Mouse (Mus musculus) right cerebral cortex, postnatal 14 days (tissue): Measurements from ENCODE around the gene Parva.

Experiments
- DNase-seq: peaks from one replicate; pipeline ENCODE4 v3.0.0; 2022

The Parva gene

DNA sequence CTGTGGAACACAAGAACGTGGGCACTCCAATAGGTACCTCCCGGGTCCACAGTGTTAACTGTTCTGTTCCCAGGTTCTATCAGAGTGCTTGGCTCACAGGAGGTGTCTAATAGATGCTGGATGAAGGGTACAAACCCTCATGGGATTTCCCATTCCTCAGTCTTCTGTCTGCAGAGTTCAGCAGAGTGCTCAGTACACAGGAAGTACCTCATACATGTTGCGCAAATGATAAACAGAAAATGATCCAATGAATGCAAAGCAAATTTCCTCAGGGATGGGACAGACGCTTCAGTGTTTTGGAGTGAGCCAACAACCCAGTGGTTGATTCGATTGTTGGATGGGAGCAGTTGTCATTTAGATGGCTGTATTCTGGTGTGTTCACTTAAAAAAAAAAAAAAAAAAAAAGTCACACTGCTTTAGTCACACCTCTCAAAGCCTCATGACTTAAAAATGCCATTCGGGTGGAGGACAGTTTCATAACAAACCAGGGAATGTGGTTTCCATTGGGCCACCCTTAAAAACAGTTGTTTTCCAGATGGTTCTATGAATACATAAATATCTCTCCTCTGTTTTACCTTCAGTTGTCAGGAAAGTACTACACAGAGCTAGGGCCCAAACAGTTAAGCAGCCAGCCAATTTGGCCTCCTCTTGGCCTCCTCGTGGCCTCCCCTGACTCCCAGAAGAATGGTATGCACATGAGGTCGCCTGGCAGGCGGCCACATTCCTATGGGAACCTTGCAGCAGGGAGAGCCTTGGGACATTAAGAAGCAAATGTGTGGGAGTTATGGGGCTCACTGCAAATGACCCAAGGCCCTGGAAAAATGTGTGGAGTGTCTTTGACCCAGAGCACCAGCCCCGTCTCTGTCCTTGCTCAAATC, 187.7 kb downstream of the Parva start:
- DNase-seq, result no peak

GRCm38 (mm10) chr7:112620322-112621179, 193.2 kb downstream of the Parva start:
- peak; percentile 20 for DNase-seq

DNA sequence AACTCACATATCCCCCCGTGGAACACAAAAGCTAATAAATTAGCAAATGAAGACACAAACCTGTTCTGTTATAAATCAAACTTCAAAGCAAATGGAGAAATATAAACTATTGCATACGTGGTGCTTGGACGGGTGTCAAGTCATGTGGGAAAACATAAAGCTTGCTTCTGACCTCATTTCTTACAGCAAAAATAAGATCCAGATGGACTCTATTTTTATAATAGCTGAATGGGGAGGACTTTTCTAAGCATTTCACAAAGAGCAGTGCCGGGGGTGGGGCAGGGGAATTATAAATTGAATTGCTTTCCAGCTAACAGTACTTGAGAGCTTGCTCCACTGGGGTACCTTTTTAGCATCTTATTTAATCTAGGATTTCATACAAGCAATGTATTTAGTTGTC, 200.2 kb downstream of the Parva start:
- DNase-seq, result peak; percentile 30

DNA sequence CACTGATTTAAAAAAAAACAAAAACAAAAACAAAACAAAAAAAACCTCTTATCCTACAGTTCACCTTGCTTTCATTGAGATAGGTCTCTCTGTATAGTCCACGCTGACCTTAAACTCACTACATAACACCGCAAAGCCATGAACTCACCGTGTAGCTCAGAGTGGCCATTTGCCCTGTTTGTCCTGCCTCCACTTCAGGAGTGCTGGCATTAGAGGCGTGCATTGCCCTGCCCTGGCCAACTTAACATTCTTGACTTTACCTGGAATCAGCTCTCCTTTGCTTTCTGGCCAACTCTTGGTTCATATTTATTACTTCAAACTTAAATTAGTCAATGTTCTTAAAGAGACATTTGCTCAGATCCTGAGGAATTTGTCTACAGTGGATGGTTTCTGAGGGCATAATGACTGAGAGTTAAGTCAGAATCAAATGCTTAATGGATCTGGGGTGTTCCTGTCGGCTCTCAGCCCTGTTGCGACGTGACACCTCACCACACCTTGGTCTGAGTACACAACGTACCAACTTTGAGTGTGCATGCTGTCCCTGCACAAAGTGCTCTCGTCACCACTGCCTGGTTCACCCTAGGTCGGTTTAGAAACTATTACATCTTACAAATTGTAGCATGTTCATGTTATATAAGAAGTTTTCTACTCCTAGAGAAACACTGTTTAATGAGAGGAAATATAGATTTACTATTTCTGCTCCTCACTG, 207.4 kb downstream of the Parva start:
- no peak for DNase-seq

- no peak for DNase-seq
Measured at GRCm38 (mm10) chr7:112635936-112636335, 208.6 kb downstream of the Parva start.
